Mouse (Mus musculus): ENCODE measurements around the gene Olfr513. TPM values are rescaled to one million over a fixed set of nuclear protein-coding genes. Genes with fewer than 3 reads are reported as not detected.

Gene Olfr513
- not detected for total RNA-seq (2023)

DNA sequence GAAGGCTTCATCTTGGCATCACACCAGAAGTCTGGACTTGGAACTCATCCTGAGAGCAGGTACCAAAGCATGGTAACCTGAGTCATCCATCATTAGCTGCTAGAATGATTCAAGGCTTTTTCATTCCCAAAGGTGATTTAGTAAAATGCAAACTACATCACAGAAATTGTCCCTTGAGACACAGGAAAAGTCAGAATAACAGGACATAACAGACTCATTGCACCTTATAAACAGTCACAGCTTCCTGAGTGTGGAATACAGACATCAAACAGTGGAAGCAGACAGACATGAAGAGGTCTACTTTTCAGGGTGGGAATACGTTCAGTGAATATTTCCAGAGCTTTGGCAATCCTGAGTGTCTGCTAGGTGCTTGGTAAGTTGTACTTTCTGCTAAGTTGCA is at the start of gene Olfr513:
Olfr513 (plus strand) TSS at position 301 of the 400 bp plus-strand sequence.

DNA sequence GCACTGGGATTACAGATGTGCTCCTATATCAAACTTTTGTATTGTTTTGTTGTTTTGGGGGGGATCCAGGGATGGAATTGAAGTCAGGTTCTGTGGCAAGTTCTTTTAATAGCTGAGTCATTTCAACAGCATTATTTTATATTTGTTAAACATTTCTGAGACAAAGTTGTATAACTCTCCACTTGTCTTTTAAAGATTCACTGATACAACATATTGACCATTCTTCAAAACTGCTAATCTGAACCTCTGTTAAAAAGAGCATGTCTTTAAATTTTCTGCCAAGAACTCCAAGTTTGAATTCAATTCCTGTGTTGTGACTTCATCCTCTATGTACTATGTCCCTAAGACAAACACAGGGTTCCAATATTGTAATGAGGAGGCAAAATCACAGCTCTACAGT is 37.8 kb upstream of the Olfr513 start, which contains the start of gene Olfr512:
Olfr512 (plus strand) TSS at position 301 of the 400 bp plus-strand sequence.

Other genes with a start within 250 kb of the Olfr513 start
- gene Olfr502, start 225.9 kb upstream of the Olfr513 start, total RNA-seq (2023) = not detected
- gene Olfr503, start 206.4 kb upstream of the Olfr513 start, total RNA-seq (2023) = not detected
- not detected for gene Olfr504, start 185.2 kb upstream of the Olfr513 start, total RNA-seq (2023)
- not detected for gene Olfr506, start 140.2 kb upstream of the Olfr513 start, total RNA-seq (2023)
- gene Olfr507, start 129.2 kb upstream of the Olfr513 start, total RNA-seq (2023) = not detected
- not detected for gene Olfr508, start 121.0 kb upstream of the Olfr513 start, total RNA-seq (2023)
- gene Olfr509, start 99.1 kb upstream of the Olfr513 start, total RNA-seq (2023) = not detected
- not detected for gene Olfr510, start 84.6 kb upstream of the Olfr513 start, total RNA-seq (2023)
- not detected for gene Olfr512, start 37.7 kb upstream of the Olfr513 start, total RNA-seq (2023)
- not detected for gene Olfr514, start 75.0 kb downstream of the Olfr513 start, total RNA-seq (2023)
- not detected for gene Olfr516, start 99.6 kb downstream of the Olfr513 start, total RNA-seq (2023)
- not detected for gene Olfr517, start 121.4 kb downstream of the Olfr513 start, total RNA-seq (2023)
- gene Olfr518, start 134.0 kb downstream of the Olfr513 start, total RNA-seq (2023) = not detected
- not detected for gene Olfr519, start 143.4 kb downstream of the Olfr513 start, total RNA-seq (2023)
- under 1 TPM; 0.82 to 0.86 TPM for gene Nlrp10, start 179.2 kb downstream of the Olfr513 start, total RNA-seq (2023)
- 100 to 1,000 TPM; 215 to 246 TPM for gene Eif3f, start 183.4 kb downstream of the Olfr513 start, total RNA-seq (2023)
- not detected for gene Tub, start 199.4 kb downstream of the Olfr513 start, total RNA-seq (2023)

All from monocyte, adult 59 days (primary cell).